Mouse (Mus musculus): ENCODE data around the gene Fcgr1.
"Not testable (repeated sequence)": the region's sequence is repeated elsewhere in the genome, so short reads cannot be mapped to it uniquely, and the experiment has no call there.

The Fcgr1 gene

DNA sequence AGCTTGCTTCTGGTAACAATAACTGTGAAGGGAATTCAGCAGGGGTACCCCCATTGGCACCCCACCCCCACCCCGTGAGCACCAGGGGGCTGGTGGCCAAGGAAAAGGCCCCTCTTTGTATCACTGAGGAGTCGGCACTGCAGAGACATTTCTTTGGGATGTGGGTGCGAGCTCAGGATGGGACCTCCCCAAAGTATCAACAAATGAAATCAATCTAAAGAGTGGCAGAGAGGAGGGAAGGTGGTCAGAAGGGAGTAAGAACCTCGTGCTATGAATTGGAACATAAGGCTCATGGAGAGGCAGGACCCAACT, 44.8 kb downstream of the Fcgr1 start:
- no peak for DNase-seq (ENCODE audit: extremely low spot score, low spot score)

DNA sequence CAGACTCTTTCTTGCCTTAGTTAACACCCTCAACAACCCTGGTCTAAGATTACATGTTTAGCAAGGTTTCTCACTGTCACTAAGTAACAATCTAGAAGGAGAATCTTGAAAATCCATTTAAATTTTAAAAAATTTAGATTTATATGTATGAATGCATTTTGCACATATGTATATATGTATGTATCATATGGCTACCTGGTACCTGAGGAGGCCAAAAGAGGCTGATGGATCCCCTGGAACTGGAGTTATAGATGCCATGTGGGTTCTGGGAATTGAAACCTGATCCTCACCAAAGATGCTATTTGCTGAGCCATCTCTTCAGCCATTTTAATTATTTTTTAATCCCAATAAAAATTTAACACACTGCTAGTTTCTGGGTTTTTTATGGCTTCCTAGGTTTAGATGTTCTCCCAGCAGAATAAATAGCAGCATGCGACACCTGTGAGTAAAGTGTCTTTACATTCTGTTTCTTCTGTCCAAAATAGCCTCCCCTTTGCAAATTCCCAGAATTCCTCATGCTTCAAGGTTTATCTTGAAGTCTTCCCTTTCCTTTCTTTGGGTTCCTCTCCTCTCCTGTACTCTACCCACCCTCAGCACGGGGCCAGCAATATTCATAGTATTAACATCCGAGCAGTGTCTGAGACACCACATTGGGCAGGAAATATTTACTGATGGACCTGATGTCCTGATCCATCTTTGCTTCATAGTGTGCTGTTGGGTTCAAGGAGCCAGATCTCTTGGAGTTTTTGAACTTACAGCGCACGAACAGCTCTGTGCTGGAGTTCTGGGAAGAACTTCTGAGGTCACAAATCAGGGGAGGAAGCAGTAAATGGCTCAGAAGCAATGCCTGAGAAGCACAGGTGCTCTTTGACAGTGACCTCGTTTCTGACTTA, 45.4 kb downstream of the Fcgr1 start:
- DNase-seq (ENCODE audit: extremely low spot score, low spot score) = no peak

DNA sequence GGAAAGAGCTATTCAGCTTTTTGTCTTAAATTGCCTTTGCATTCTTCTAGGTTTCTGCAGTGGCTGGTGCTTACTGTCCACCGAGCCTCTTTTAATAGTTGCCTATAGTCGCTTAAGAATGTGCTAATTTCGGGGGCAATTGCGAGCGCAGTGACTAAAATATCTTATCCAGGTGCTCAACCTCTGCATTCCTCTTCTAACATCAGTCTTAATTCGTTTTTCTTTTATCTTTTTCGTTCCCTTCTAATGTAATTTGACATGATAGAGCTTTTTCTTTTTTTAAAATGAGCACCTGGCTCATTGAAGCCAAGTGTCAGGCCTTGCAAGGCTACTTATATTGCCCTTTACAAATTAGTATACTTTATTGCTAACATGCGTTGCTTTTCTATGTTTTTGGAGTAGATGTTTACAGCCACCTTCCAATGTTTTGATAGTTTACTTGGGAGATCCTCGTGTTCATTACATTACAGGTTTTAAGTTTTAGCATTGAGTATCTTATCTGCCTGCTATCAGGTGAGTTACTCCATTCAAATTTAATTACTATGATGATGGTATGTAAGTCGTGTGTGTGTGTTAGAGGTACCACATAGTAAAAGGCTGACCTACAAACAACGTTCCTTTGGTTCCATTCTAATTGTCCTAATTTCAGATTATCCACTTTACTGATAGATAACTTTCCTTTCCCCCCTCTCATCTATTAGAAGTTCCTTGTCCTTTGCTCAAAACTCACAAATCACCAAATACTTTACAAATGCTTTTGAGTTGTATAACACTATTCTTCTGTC, 46.2 kb downstream of the Fcgr1 start:
- no peak for DNase-seq (ENCODE audit: extremely low spot score, low spot score)

DNA sequence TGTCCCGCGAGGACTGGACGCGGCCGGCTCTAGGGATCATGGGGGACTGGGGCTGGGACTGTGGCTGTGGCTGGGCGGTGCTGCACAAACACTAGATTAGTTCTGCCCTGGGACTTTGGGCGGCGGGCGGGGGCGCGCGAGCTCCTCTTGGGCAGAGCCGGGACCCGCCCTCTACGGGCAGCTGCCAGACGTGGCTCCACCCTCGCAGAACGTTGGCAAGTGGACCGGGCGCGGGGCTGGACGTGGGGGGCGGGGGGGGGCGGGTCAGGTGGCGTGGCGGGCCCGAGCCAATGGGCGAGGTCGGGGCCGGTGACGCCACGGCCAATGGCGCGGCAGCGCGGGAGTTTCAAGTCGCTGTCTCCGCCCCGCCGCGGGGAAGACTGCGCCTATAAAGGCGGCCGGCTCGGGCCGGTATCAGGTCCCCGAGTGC, 47.3 kb downstream of the Fcgr1 start, which contains the start of gene Hist2h3c1:
Gene Hist2h3c1, plus strand, starts transcription at position 259 of the 430 bp plus-strand sequence.
- DNase-seq (ENCODE audit: extremely low spot score, low spot score) = not testable (repeated sequence)

DNA sequence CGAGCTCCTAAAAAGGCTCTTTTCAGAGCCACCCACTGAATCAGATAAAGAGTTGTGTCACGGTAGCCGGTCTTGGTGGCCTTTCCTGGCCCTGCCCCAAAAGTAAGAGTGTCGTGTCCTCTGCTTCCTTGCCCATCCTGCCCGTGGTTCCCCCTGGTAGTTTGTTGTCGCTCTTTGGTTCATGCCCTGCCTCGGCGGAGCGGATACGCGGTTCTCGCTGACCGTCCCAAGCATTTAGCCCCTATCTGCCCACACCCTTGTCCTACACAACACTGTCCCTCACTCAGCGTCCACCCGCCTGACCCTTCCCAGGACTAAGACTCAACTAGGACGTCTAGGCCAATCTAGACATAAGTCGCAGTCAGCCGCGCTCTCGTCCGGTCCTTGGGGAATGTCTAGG, 47.8 kb downstream of the Fcgr1 start:
- not testable (repeated sequence) for DNase-seq (ENCODE audit: extremely low spot score, low spot score)

DNA sequence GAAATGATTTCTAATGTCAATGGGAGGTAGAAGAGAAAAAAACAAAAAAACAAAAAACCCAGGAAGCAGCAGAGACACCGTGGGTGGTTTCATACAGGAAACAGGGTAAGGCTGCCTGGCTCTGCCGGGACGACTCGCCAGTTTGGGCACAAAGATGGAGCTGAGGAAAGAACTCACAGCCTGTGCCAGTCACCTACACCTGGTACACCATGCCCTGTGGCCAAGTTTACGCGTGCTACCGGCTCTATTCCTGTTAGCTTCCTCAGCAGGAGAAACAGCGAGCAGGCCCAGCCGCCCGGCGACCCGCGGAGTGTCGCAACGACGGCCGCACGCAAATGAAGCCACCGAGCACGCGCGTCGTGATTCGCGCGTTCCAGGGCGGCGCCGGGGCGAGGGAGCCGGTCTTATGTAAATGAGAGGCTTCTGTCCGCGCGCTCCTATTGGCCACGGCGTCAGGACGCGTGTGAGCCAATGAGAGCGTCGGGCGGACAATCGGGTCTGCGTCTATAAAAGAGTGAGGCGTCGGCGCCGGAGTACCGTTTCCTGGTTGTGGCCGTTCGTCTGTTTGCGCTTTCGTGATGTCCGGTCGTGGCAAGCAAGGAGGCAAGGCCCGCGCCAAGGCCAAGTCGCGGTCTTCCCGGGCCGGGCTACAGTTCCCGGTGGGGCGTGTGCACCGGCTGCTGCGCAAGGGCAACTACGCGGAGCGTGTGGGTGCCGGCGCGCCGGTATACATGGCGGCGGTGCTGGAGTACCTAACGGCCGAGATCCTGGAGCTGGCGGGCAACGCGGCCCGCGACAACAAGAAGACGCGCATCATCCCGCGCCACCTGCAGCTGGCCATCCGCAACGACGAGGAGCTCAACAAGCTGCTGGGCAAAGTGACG, 48.5 kb downstream of the Fcgr1 start, which contains the start of gene Hist2h2aa1:
Gene Hist2h2aa1, plus strand, starts transcription at position 495 of the 884 bp plus-strand sequence.
- DNase-seq (ENCODE audit: extremely low spot score, low spot score) = peak; percentile 79

DNA sequence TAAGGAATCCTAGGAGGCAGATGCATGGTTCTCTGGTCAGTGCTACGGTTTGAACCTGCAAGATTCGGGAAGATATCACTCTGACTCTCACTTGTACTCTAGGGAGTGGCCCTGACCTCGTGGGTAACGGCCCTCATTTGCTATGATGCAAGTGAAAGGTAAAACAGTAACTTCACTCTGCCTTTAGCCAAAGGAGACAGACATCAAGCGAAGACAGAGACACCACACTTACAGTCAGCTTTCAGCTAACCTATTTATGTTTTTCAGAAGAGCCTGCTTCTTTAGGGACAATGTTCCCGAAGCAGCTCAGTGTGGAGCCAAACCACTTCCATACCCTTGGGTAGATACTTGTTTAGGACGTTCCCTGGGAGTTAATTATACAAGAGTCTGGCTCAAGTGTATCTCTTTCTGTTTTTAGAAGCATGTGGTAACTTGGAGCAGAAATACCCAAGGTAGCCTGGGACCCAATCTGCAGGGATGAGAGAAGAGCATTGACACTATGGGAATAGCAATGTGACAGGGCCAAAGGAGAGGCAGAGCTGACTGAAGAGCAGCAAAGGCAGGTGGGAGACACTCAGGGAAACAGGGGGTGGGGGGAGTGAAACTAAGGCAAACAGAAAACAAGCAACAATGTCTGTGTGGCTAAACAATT, 49.7 kb downstream of the Fcgr1 start:
- DNase-seq (ENCODE audit: extremely low spot score, low spot score) = no peak

DNA sequence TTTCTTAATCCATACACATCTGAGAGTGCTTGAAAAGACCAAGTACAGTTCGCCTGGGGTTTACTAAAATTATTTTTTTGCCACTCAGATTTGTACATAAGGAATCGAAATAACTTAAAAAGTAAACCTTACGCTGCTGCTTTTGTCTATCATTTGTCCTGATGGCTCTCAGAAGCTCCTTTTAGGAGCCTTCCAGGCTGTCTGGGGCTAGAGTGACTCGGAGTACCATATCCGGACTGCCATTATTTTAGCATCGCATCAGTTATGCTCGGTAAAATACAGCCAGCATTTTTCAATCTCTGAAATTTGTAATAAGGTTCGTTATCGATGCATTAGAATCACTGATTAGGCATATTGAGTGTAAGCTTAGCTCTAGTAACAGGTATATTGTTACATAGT, 53.0 kb downstream of the Fcgr1 start:
- no peak for DNase-seq (ENCODE audit: extremely low spot score, low spot score)

DNA sequence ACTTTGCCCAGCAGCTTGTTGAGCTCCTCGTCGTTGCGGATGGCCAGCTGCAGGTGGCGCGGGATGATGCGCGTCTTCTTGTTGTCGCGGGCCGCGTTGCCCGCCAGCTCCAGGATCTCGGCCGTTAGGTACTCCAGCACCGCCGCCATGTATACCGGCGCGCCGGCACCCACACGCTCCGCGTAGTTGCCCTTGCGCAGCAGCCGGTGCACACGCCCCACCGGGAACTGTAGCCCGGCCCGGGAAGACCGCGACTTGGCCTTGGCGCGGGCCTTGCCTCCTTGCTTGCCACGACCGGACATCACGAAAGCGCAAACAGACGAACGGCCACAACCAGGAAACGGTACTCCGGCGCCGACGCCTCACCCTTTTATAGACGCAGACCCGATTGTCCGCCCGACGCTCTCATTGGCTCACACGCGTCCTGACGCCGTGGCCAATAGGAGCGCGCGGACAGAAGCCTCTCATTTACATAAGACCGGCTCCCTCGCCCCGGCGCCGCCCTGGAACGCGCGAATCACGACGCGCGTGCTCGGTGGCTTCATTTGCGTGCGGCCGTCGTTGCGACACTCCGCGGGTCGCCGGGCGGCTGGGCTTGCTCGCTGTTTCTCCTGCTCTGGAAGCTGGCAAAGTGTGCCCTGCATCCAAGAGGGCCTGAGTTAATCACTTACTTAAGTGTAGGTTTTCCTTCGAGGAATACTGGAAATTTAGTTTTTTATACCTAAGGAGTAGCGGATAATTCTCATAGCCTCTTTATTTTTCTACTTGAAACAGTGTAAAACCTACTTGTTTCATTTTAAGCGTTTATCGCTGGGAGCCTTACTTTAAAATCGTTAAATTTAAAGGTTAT, 53.6 kb downstream of the Fcgr1 start, which contains the start of gene Hist2h2aa2:
Gene Hist2h2aa2, minus strand, starts transcription at position 328 of the 850 bp plus-strand sequence.
- not testable (repeated sequence) for DNase-seq (ENCODE audit: extremely low spot score, low spot score)

DNA sequence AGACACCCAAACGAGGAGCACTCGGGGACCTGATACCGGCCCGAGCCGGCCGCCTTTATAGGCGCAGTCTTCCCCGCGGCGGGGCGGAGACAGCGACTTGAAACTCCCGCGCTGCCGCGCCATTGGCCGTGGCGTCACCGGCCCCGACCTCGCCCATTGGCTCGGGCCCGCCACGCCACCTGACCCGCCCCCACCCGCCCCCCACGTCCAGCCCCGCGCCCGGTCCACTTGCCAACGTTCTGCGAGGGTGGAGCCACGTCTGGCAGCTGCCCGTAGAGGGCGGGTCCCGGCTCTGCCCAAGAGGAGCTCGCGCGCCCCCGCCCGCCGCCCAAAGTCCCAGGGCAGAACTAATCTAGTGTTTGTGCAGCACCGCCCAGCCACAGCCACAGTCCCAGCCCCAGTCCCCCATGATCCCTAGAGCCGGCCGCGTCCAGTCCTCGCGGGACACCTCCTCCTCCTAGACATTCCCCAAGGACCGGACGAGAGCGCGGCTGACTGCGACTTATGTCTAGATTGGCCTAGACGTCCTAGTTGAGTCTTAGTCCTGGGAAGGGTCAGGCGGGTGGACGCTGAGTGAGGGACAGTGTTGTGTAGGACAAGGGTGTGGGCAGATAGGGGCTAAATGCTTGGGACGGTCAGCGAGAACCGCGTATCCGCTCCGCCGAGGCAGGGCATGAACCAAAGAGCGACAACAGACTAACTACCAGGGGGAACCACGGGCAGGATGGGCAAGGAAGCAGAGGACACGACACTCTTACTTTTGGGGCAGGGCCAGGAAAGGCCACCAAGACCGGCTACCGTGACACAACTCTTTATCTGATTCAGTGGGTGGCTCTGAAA, 54.6 kb downstream of the Fcgr1 start, which contains the start of gene Hist2h3c2:
Gene Hist2h3c2, minus strand, starts transcription at position 174 of the 840 bp plus-strand sequence.
- DNase-seq (ENCODE audit: extremely low spot score, low spot score) = not testable (repeated sequence)

DNA sequence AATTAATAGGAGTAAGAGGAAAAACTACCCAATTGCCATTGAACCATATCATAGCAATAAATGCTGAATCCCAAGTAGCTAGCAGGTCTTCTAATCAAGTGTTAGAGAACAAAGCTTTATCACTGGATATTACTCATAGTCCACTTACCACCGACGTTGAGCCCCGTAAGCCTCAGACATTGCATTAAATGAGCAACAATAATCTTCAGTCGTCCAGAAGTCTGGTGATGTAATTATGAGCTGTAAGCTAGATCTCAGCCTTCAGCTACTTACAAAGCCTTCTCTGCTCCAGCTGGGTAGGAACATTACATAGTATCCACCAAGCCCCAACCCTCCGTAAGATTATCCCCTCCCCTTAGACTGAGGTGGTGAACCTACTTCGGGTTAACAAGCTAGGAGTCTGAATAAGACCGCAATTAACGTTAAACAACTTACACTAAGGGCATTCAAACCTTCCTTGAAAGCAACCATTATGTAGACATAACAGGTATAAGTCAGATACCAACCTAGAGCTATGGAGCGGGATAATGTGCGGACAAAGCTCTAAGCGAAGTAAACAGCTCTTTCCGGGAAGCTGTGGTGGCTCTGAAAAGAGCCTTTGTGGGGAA, 55.8 kb downstream of the Fcgr1 start:
- DNase-seq (ENCODE audit: extremely low spot score, low spot score) = no peak

DNA sequence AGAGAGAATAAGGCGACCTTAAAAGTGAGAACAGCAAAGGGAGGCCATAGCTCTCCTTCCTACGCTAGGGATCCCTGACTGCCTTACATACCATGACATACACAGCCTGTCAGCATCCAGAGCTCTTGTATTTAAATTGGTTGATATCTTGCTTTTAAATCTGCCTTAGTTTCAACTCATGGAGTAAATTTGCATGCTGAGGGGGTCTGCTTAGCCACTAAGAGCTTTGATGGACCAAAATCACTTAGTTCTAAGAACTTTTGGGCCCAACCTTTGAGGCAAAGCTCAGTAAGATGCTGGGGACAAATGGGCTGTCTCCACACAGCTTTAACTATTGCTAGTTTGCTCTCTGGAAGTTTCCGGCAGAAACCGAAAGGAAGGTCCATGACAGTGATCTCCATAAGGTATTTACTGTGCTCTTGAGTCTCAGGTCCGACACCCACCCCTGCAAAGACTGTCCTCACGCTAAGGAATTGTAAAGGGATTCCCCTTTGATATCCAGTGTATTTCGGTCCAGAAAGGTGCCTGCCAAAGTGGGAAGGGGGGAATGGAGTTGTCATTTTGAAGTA, 56.4 kb downstream of the Fcgr1 start:
- peak; percentile 59 for DNase-seq (ENCODE audit: extremely low spot score, low spot score)

DNA sequence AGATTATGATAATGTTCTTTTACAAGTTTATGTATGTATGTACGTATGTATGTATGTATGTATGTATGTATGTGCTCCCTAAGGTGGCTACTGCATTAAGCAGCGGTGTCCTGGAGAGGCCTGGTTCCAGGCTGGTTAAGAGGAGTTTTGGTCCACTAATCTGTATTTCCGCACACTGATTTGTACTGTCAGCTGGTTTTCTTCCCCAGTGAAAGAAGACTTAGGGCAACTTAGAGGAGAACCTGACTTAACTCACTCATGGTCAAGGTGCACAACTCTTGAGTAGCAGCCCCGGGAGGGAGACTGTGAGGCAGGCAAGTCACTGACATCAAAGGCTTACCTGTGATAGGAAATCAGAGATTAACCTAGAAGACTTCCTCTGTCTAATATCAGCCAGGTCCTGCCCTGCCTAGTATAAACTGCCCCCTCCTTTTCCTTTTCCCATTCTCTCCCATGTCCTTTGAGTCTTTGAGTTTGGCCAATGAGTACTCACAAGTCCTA, 56.9 kb downstream of the Fcgr1 start:
- no peak for DNase-seq (ENCODE audit: extremely low spot score, low spot score)

DNA sequence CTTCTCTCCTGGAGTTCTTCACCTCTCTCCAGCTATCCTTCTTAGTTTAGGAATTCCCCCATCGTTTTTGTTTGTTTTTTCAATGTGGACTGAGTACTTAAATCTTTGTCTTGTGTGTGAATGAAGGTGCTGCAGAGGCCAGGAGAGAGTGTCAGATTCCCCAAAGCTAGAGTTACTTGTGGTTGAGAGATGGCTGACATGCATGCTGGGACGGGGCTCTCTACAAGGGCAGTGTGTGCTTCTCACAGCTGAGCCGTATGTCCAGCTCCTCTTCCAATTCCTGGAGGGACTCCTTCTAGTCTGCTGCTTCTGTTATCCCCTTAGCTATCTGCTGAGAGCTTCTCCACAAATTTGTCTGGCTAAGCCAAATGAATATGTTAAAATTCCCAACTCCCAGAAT, 57.9 kb downstream of the Fcgr1 start:
- no peak for DNase-seq (ENCODE audit: extremely low spot score, low spot score)

DNA sequence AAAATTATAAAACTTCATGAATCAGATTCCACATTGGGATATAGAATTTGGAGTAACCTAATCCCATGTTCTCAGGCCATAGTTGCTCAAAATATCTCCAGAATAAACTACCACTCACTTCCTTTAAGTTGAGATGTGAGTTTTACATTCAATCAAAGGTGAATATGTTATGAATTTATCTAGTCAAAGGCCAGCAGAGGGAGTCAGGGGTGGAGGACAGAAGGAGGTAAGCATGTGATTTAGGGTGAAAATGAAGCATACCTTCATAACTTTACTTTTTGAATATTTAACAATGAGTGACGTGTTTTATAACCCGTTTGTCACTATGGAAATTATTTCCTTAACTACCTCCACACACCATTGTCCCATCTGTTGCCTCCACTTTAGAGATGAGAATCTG, 58.9 kb downstream of the Fcgr1 start:
- no peak for DNase-seq (ENCODE audit: extremely low spot score, low spot score)

Measured in neural tube, embryonic 10.5 days (tissue).